Mouse (Mus musculus): ENCODE data around the gene Ddx23.

The Ddx23 gene

GRCm38 (mm10) chr15:98632921-98633320 lies 29.8 kb downstream of the Ddx23 start:
- DNase-seq (ENCODE audit: low spot score): peak; percentile 66

GRCm38 (mm10) chr15:98632107-98632744 lies 30.5 kb downstream of the Ddx23 start:
- peak; percentile 85 for DNase-seq (ENCODE audit: low spot score)

- peak; percentile 90 for DNase-seq (ENCODE audit: low spot score)
These were observed 31.2 kb downstream of the Ddx23 start for GRCm38 (mm10) chr15:98631493-98631892.

- no peak for DNase-seq (ENCODE audit: low spot score)
These were observed 32.2 kb downstream of the Ddx23 start, which contains the start of gene Cacnb3 for GRCm38 (mm10) chr15:98630540-98630939. Gene Cacnb3, plus strand, starts transcription at chr15:98630840.

- DNase-seq (ENCODE audit: low spot score): no peak
These were observed 33.2 kb downstream of the Ddx23 start for GRCm38 (mm10) chr15:98629464-98629863.

GRCm38 (mm10) chr15:98628589-98629254 lies 34.0 kb downstream of the Ddx23 start:
- peak; percentile 77 for DNase-seq (ENCODE audit: low spot score)

- DNase-seq (ENCODE audit: low spot score): no peak
These were observed 36.0 kb downstream of the Ddx23 start for GRCm38 (mm10) chr15:98626487-98627212.

GRCm38 (mm10) chr15:98626078-98626477 lies 36.6 kb downstream of the Ddx23 start:
- DNase-seq (ENCODE audit: low spot score): no peak

- DNase-seq (ENCODE audit: low spot score): no peak
These were observed 39.3 kb downstream of the Ddx23 start for GRCm38 (mm10) chr15:98623361-98623821.

- DNase-seq (ENCODE audit: low spot score): no peak
These were observed 40.0 kb downstream of the Ddx23 start for GRCm38 (mm10) chr15:98622721-98623120.

GRCm38 (mm10) chr15:98622199-98622598 lies 40.5 kb downstream of the Ddx23 start:
- no peak for DNase-seq (ENCODE audit: low spot score)

GRCm38 (mm10) chr15:98617176-98617537 lies 45.5 kb downstream of the Ddx23 start:
- DNase-seq (ENCODE audit: low spot score): peak; percentile 72

- peak; percentile 56 for DNase-seq (ENCODE audit: low spot score)
These were observed 46.1 kb downstream of the Ddx23 start for GRCm38 (mm10) chr15:98616362-98617175.

- DNase-seq (ENCODE audit: low spot score): no peak
These were observed 46.9 kb downstream of the Ddx23 start for GRCm38 (mm10) chr15:98615751-98616150.

GRCm38 (mm10) chr15:98614971-98615370 lies 47.7 kb downstream of the Ddx23 start:
- no peak for DNase-seq (ENCODE audit: low spot score)

- DNase-seq (ENCODE audit: low spot score): no peak
These were observed 48.1 kb downstream of the Ddx23 start for GRCm38 (mm10) chr15:98614551-98614950.

GRCm38 (mm10) chr15:98612229-98612628 lies 50.5 kb downstream of the Ddx23 start:
- no peak for DNase-seq (ENCODE audit: low spot score)

- peak; percentile 43 for DNase-seq (ENCODE audit: low spot score)
These were observed 52.5 kb downstream of the Ddx23 start for GRCm38 (mm10) chr15:98610131-98610633.

- DNase-seq (ENCODE audit: low spot score): peak; percentile 86
These were observed 53.2 kb downstream of the Ddx23 start, which contains the start of gene Adcy6 for GRCm38 (mm10) chr15:98609331-98610130. Gene Adcy6, minus strand, starts transcription at chr15:98610076.

- peak; percentile 38 for DNase-seq (ENCODE audit: low spot score)
These were observed 53.9 kb downstream of the Ddx23 start for GRCm38 (mm10) chr15:98608784-98609250.
